Mouse (Mus musculus) kidney, adult 11 months (tissue): Measurements from ENCODE around the gene Tssk1.

ENCODE experiments used
- DNase-seq: peaks from one replicate; pipeline ENCODE4 v3.0.0; 2022

The Tssk1 gene

GRCm38 (mm10) chr16:17911052-17911595, 17.1 kb downstream of the Tssk1 start, which contains the start of gene Ess2:
TSS of gene Ess2 (minus strand) at chr16:17911348.
- peak; percentile 94 for DNase-seq

DNA sequence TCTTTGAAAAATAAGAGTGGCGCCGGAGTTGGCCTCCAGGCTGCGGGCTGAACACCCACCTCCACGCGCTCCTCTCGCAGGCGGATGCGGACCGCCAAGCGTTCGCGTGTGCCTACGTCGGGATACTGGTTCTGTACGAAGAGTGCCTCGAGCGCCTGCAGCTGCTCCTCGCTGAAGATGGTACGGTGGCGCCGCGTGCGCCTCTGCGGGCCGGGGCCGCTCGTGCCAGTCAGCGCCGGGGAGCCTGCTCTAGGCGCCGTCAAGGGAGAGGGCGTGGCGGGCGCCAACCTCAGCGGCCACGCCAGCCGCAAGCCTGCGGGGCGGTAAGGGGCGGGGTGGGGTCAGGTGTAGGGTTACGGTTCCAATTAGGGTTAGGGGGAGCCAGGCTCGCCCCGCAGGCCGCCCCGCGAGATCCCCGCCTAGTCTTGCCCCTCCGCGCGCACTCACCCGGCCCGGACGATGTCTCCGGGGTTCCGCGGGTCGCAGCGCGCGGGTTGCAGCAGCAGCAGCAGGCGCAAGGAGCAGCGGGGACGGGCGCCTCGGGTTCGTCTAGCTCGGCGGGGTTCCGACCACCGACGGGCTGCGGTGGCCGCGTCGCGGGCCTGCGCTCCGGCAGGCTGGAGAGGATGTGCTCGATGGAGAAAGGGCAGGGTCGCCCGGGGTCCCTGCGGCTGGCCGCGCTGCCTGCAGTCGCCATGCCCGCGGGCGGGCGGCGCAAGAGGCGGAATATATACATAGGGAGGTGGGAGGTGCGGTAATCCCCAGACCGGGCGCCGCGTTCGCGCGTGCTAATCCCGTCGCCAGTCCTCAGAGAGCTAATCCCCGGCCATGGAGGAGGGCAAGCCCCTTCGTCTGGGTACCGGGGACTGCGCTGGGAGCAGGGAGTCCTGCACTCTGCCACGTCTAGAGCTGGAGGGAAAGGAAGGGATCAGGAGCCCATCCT, 20.6 kb downstream of the Tssk1 start, which contains the start of gene Gsc2:
Gsc2 (minus strand) TSS at position 753 of the 943 bp plus-strand sequence.
- DNase-seq, result no peak

DNA sequence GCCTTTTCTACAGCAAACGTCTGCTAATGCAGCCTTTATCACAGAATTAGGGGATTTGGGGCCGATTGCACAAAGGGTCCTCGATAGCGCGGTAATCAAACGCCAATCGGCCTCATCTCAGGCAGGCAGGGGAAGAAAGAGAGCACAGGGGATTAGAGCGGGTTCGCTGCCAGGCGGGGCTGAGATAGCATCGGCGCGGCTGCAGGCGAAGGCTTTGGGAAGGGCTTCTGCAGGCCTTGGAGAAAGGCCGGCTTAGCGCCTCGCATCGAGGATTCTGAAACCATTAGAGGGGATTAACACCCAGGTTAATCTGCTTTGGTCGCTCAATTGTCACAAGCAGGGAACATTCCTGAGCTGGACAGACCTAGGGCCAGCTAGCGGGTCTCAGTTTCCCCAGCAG, 26.6 kb downstream of the Tssk1 start:
- no peak for DNase-seq

DNA sequence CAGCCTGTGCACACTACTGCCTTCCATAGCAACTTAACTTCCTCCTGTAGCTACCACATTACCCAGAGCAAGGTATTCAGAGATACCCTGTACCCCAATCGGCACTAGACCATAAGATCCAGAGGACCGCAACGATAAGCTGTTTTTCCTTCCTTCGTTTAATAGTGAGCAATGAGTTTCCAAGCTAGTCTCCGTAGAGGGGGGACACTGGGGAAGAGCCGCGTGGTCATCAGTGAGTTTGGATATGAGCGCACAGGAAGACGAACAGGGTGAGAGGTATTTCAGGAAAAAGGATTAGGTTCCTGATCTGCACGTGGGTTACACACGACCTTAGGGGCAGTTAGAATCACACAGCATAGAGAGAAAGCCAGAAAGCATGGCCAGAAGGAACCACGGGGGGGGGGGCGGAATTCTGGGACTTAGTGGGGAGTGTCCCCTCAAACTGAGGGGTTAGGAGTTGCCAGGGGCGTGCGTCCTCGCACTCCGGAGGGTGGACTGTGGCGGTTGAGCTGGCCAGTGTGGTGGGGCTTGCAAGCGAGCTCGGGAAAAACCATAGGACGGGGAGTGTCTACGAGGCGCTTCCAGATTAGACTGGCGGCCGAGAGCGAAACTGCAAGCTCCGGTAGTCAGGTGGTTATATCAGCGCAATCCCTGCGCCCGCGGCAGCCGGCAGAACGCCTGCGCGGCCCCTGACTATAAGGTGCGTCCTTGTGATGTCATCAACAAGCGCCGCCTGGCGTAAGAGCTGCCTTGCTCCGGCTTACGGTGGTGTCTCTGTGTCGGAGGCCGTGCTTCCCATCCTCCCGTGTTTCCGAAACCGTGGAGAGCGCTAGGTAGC, 27.5 kb downstream of the Tssk1 start:
- peak; percentile 94 for DNase-seq

DNA sequence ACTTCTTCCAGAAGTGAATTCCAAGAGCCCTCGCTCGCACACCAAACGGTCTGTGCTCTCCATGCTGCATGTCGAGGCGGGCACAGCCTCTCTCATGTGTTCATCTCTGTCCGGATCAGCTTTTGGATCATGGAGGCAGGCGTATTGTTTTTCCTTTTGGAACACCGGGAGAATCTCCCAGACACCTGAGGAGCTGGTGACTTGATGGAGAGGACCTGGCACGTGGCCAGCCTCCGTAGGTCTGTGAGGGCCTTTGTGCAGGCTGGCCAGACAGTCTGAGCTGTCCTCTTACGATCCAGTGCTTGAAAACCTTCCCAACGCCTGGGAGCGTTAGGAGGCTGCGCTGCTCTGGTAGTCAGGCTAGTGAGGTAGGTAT, 28.1 kb downstream of the Tssk1 start:
- DNase-seq, result no peak

- no peak for DNase-seq
Measured at GRCm38 (mm10) chr16:17927351-17928082, 33.5 kb downstream of the Tssk1 start.

GRCm38 (mm10) chr16:17928087-17928580, 34.1 kb downstream of the Tssk1 start, which contains the start of gene Slc25a1:
TSS of gene Slc25a1 (minus strand) at chr16:17928219.
- DNase-seq, result peak; percentile 80

GRCm38 (mm10) chr16:17928627-17929104, 34.6 kb downstream of the Tssk1 start:
- peak; percentile 82 for DNase-seq

DNA sequence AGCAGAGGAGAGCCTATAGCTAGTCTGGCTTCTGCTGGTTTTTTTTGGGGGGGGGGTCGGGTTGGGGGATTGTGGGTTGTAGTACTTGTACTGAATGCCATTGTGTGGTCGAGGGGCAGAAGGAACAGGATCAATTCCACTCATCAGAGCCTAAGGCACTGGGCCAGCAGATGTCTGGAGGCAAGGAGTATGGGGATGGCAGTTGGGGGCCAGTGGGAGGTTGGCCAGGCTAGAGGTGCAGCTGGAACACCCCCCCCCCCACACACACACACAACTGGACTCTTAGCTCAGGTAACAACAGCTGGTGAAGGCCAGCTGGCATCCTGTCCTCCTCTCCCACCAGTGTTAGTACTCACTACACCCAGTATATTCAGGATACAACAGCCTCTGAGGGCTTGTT, 35.2 kb downstream of the Tssk1 start:
- no peak for DNase-seq

DNA sequence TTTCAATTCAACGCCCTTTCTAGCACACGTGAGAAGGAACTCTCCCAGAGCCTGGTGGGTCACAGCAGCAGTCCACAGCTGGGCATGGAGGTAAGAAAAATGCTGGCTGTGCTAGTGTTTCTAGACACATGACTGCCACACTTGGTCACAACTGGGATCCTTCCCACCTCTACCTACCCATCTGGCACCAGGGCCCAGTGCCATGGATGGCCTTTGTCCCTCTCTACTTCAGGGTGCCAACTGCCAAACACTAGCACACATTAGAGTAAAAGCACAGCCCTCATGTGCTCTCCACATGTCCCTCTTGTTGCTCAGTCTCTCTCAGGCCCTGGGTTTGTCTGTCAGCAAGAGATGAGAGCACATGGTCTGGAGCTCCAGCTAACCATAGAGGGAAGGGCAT, 35.6 kb downstream of the Tssk1 start:
- DNase-seq, result no peak

GRCm38 (mm10) chr16:17931906-17932460, 38.0 kb downstream of the Tssk1 start:
- DNase-seq, result no peak

GRCm38 (mm10) chr16:17933594-17934444, 39.8 kb downstream of the Tssk1 start:
- DNase-seq, result no peak

DNA sequence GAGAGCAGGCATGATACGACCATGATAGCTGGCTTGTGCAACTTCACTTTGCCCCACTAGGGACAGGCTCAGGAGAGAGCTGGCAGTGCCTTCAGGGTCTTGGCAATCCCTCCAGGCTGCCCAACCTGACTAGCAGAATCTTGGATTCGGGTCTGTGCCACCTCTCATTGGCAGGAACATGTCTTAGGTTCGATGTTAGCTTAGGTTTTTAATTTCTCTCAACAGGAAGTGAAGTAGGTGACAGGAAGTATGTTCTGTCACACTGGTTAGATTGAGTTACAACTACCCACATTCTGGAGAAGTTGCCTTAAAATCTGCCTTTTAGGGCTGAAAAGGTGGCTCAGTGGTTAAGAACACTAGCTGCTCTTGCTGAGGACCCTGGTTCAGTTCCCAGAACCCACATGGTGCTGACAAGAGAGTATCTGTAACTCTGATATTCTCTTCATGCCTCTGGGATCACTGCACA, 40.5 kb downstream of the Tssk1 start:
- DNase-seq, result no peak

DNA sequence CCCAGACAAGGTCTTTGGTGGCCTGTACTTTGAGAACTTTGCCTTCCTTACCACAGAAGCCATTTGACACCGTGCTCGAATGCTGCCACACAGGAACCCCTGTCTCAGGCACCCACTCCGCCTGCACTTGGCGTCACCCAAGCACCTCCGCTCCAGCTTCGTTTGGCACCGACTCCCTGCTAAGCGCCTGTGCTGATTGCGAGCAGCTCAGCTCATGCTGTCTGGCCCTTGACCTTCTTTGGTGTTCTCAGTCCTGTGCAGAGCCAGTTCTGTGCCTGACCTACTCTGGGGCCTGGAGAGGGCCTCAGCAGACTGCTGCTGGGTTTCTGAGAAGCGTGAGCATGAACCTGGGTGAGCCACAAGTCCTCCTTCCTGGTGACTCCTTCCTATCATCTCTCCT, 42.8 kb downstream of the Tssk1 start:
- DNase-seq, result no peak

GRCm38 (mm10) chr16:17938187-17938586, 44.2 kb downstream of the Tssk1 start:
- no peak for DNase-seq

GRCm38 (mm10) chr16:17938821-17939220, 44.8 kb downstream of the Tssk1 start:
- peak; percentile 63 for DNase-seq

DNA sequence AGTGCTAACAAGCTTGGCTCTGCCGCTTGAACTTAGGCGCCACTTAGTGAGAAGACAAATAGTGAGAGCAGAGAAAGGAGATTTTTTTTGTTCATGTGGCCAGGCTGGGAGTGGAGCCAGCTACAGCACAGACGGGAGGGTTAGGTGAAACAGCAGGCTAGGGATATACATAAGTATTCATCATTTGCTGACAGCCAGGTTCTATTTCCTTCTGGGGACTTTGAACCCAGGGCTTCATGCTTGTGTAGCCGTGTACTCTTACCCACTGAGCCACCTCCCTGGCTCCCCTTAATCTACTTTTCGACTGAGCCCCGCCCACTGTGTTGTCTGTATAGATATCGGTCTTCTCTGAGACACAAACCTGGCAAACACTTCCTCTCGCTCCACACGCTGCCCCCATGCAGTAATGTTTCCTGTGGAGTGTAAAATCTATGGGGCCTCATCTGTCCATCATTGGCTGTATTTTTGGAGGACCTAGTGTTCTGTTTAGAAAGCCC, 45.3 kb downstream of the Tssk1 start:
- no peak for DNase-seq

GRCm38 (mm10) chr16:17943466-17943865, 49.4 kb downstream of the Tssk1 start:
- no peak for DNase-seq

DNA sequence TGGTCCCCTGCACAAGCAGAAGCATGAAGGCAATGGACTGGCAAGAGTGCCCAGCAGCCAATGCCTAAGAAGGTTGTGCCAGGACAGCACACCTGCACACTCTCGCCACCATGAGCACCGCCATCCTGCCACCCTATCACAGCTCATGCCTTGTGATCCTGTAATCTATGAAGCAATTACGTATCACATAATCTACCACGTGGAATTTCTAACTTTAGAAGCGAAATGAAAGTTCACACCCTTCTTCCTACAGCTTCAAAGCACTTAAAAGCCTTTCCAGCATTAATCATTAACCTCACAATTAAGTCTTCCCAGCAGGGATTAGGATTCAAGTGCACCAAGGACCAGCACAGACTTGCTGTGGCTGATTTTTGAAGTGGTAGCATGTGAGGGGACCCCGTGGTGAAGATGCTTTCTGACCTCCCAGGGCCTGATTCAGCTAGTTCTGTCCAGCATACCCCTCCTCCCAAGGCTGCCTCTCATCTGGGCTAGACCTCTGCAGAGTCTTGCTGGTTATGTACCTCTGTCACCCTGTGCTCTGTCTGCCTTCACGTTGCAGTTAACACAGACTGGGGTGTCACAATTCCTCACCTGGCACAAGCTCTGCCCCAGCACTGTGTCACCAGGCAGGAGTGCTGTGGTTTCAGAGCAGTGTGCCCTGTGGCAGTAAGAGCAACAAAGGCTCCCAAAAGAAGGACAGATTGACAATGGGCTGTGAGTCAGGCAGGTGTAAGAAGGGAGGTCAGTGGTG, 51.2 kb downstream of the Tssk1 start:
- peak; percentile 64 for DNase-seq
